Mouse (Mus musculus): Measurements from ENCODE around the gene Sec14l4. TPM values are rescaled to one million over a fixed set of nuclear protein-coding genes. Genes with fewer than 3 reads are reported as not detected.
"Not testable (repeated sequence)": the region's sequence is repeated elsewhere in the genome, so short reads cannot be mapped to it uniquely, and the experiment has no call there.

The Sec14l4 gene
- total RNA-seq, 1 experiment from 2014 or later, result not detected

DNA sequence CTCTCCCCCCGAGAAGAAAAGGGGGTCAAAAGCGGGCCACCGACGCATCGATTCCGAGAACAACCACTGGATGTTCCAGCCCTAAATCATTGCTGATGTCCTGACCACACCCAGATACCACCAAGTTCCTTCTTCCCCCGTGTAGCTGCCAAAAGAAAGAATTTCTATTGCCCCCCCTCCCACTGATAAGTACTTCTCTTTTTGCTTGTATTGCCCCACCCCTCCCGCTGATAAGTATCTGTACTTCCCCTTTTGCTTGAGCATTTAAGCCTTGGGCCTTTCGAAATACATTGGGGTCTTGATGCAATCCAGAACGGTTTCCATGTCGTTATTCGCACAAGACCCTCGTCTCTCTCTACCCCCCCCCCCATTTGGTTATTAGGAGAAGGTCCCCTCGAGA lies 15.5 kb upstream of the Sec14l4 start:
- not testable (repeated sequence) for ATAC-seq (replicated peaks in 1 of 2; ENCODE audit: insufficient read depth in 1 of 2, low FRiP score in 2 of 2, low TSS enrichment in 1 of 2, low read depth in 1 of 2, poor library complexity in 2 of 2, severe bottlenecking in 2 of 2)

DNA sequence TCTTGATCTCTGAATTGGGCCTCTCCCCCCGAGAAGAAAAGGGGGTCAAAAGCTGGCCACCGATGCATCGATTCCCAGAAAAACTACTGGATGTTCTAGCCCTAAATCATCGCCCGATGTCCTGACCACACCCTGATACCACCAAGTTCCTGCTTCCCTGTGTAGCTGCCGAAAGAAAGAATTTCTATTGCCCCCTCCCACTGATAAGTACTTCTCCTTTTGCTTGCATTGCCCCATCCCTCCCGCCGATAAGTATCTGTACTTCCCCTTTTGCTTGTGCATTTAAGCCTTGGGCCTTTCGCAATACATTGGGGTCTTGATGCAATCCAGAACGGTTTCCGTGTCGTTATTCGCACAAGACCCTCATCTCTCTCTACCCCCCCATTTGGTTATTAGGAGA lies 9.2 kb upstream of the Sec14l4 start:
- not testable (repeated sequence) for ATAC-seq (replicated peaks in 1 of 2; ENCODE audit: insufficient read depth in 1 of 2, low FRiP score in 2 of 2, low TSS enrichment in 1 of 2, low read depth in 1 of 2, poor library complexity in 2 of 2, severe bottlenecking in 2 of 2)

DNA sequence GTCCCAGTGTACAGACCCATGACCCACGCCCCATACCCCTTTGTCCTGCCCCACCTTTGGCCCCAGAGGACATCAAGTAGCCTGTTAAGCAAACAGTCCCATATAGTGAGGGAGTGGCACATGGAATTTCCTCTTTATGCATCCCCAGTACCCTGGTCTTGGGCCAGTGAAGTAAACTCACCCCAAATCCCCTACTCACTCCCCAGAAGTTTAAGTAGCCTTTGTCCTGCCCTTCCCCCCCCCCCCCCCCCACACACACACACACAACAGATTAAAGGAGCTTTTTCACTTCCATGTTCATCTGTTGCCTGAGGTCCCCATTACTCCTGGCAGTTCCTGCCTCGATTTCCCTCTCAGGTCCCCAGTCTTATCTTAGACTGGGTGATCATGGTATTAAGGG lies 7.9 kb upstream of the Sec14l4 start:
- ATAC-seq (replicated peaks in 1 of 2; ENCODE audit: insufficient read depth in 1 of 2, low FRiP score in 2 of 2, low TSS enrichment in 1 of 2, low read depth in 1 of 2, poor library complexity in 2 of 2, severe bottlenecking in 2 of 2), result no peak

DNA sequence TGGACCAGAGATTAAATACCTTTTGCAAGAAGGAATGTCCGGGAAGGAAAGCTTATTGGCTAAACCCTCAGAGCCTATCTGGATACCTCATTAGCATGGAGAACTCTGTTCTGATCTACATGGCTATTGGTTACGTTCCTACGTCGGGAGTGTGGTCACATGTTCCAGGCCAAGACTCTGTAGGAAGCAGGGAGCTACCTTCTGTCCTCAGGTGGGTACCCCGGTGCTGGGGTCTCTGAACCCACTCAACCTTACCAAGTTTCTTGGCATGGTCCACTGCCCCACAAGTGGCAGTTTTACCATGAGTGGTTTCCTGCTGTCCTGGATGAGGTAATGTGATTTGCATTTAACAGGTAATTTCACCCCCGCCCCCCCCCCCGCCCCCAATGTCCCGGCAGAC lies 4.2 kb upstream of the Sec14l4 start:
- ATAC-seq (replicated peaks in 1 of 2; ENCODE audit: insufficient read depth in 1 of 2, low FRiP score in 2 of 2, low TSS enrichment in 1 of 2, low read depth in 1 of 2, poor library complexity in 2 of 2, severe bottlenecking in 2 of 2), result no peak

DNA sequence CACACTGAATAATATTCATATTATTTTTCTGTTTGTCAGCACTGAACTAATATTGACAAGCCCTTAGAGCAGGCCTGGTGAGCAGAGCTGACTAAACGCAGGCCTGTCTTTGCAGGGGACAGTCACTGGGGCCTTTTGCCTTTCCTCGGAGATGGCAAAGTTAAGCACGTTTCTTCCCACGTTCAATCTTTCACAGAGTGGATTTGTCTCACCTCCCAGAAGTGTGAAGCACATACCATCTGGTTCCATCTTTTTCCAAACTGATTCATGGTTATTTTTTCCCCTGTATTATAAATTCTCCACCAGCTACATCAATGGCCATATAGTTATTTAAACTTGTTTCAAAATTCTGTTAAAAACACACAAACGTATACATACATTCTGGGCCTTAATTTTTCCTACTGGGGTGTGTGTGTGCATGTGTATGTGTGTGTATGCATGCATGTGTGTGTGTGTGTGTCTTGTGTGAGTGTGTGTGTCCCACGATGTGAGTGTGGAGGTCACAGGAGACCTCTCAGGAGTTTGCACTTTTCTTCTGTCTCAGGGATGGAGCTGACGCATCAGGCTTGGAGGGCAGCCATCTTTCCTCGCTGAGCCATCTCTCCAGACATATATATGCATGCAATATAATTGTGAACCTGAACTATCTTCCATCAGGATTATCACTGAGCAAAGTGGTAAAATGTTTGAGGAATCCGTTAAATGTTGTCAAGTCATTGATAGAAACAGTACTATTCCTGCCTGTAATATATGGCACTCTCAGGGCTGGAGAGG lies 3.5 kb upstream of the Sec14l4 start:
- ATAC-seq (replicated peaks in 1 of 2; ENCODE audit: insufficient read depth in 1 of 2, low FRiP score in 2 of 2, low TSS enrichment in 1 of 2, low read depth in 1 of 2, poor library complexity in 2 of 2, severe bottlenecking in 2 of 2), result no peak

DNA sequence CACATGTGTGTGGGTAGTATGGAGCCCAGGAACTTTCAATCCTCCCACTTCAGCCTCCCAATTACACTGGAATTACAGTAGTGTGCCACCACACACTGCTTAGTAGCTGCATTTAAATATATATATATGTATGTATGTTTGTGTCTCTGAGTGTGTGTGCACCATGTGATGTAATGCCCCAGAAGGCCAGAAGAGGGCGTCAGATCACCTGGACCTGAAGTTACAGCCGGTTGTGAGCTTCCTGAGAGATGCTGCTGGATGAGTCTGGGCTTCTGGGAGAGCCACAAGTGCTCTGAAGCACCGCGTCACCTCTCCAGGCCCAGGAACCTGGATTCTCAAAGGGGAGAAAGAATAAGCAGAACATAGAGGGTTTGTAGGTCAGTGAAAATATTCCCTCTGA lies 1.9 kb upstream of the Sec14l4 start:
- ATAC-seq (replicated peaks in 1 of 2; ENCODE audit: insufficient read depth in 1 of 2, low FRiP score in 2 of 2, low TSS enrichment in 1 of 2, low read depth in 1 of 2, poor library complexity in 2 of 2, severe bottlenecking in 2 of 2), result no peak

DNA sequence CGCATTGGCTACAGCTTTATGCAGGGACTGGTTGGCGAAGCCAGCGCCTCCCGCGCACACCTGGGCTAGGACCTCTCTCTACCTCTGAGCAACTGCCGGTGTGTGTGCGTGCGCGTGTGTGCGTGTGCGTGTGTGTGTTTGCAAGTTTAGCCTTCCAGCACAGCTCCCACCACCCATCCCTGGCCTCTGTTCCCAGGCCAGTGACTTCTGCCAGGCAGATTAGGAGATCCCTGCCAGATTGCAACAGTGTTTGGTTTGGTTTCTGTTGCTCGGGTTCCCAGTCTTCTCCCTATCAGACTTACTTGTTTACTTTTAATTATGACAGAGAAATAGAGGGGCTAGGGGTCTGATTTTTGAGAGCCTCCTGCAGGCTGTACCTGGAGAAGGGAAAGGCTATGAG lies 699 bp downstream of the Sec14l4 start:
- ATAC-seq (replicated peaks in 1 of 2; ENCODE audit: insufficient read depth in 1 of 2, low FRiP score in 2 of 2, low TSS enrichment in 1 of 2, low read depth in 1 of 2, poor library complexity in 2 of 2, severe bottlenecking in 2 of 2), result no peak

DNA sequence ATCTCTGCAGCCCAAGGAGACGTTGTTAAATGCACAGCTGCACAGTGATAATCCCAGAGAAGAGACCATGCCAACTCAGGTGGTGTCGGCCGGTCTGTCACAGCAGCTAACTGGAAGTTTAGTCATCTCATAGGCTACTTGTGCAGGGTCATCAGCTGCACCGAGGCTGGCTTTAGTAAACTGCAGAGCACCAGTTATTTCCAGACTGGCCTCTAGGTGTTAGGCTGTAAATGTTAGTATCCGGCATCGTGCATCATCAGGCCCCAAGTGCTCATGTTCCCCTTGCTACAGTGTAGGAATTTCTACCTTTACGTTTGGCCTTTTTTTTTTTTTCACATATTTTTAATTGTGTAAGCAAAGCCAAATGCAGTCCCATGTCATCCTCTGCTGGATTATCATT lies 2.2 kb downstream of the Sec14l4 start:
- ATAC-seq (replicated peaks in 1 of 2; ENCODE audit: insufficient read depth in 1 of 2, low FRiP score in 2 of 2, low TSS enrichment in 1 of 2, low read depth in 1 of 2, poor library complexity in 2 of 2, severe bottlenecking in 2 of 2), result no peak

DNA sequence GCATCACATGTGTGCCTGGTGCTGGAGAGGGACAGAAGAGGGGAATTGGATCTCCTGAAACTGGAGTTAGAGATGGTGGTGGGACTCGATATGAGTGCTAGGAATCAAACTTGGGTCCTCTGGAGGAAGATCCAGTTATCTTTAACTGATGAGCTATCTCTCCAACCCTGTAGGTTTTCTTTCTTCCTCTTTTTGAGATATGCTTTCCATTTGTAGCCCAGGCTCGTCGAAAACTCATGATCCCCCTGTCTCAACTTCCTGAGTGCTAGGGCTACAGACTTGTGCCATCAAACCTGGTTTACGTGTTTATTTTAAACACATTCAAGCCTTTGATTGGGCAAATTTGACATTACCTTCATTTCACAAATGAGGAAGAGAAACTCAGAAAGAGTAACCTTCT lies 2.9 kb downstream of the Sec14l4 start:
- ATAC-seq (replicated peaks in 1 of 2; ENCODE audit: insufficient read depth in 1 of 2, low FRiP score in 2 of 2, low TSS enrichment in 1 of 2, low read depth in 1 of 2, poor library complexity in 2 of 2, severe bottlenecking in 2 of 2), result no peak

DNA sequence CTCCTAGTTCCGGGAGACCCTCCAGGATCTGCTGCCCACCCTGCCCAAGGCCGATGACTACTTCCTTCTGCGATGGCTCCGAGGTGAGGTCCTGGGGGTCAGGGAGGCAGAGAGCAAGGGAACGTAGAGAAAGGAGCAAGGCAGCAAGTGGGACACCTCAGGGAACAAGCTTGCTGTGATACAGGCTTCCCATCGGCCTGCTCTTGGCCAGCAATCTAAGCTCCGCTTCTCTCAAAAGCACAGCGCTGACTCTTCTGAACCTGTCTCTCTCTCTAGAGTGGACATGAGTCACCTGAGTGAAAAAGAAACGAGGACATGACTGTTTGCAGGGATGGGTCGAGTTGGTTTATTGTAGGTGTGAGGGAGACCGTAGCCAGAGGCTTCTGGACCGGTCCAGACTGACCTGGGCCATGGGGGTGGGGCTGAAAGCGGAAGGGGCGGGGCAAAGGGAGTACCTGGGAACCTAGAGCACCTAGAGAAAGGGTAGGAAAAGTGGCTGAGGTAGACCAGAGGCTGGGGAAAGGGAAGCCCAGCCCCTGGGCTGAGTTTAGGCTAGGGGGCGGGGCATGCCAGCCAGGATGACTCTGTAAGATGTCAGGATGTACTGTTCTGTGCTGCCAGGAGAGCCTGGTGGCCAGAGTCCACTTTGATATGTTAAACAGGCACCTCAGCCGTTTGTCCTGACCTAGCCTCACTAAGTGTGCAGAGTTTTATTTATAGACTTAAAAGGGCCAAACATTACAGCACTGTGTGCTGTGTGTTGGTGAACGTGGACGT lies 4.0 kb downstream of the Sec14l4 start:
- no peak for ATAC-seq (replicated peaks in 1 of 2; ENCODE audit: insufficient read depth in 1 of 2, low FRiP score in 2 of 2, low TSS enrichment in 1 of 2, low read depth in 1 of 2, poor library complexity in 2 of 2, severe bottlenecking in 2 of 2)

DNA sequence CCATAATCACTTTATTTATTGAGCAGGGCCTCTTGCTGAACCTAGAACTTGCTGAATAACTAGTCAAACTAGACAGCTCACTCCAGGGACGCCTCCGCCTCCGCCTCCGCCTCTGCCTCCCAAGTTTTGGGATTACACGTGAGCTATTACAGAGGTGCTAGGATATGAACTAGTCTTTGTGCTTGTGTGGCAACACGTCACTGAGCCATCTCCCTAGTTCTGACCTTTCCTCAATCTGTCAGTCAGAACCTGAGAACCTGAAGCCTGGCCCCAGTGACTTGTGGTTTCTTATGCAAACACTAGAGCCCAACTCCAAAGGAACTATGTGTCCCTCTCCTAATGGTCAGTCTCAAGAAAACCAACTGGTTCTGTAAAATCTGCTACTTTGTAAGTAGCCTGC lies 4.7 kb downstream of the Sec14l4 start:
- ATAC-seq (replicated peaks in 1 of 2; ENCODE audit: insufficient read depth in 1 of 2, low FRiP score in 2 of 2, low TSS enrichment in 1 of 2, low read depth in 1 of 2, poor library complexity in 2 of 2, severe bottlenecking in 2 of 2), result no peak

DNA sequence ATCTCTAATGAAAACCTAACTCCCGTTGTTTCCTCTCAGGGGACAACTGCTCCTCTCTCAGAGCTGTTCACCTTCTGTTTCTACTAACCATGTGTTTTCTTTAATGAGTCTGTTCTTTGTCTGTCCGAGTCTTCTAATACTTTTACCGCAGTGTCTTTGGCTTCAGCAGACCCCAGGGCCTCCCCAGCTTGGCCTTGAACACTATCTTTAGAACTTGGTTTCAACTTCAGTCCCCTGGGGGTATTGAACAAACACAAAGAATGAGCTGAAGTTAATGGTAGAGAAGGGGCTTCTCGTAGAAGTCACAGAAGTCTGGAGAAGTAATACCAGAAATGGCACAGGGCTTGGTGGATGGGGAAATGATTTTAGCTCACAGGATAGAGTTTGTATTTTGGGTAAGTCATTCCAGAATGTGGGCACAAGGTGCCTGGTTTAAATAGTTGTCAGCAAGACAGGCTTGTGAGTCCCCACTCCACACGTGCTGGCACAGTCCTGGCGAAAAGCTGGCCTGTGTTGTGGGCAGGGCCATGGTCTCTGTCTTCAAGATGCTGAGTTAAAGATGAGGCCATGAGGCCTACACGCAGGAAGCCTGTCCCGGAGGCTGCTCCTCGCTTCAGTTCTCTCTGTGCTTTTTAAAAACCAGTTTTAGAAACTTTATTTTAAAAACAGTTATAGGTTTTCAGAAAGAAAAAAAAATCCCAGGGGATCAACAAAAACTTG lies 5.3 kb downstream of the Sec14l4 start:
- no peak for ATAC-seq (replicated peaks in 1 of 2; ENCODE audit: insufficient read depth in 1 of 2, low FRiP score in 2 of 2, low TSS enrichment in 1 of 2, low read depth in 1 of 2, poor library complexity in 2 of 2, severe bottlenecking in 2 of 2)

DNA sequence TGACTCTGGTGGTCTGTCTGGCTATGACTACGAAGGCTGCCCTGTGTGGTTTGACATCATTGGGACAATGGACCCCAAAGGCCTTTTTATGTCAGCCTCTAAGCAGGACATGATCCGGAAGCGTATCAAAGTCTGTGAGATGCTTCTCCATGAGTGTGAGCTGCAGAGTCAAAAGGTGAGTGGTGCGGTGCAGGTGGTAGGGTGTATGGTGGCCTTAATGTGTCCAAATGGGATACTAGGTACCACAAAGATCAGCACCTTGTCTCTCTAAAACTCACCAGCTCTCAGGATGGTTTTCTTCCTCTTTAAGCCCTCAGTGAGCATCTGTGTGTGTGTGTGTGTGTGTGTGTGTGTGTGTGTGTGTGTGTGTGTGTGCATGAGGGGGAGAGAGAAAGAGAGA lies 8.7 kb downstream of the Sec14l4 start:
- ATAC-seq (replicated peaks in 1 of 2; ENCODE audit: insufficient read depth in 1 of 2, low FRiP score in 2 of 2, low TSS enrichment in 1 of 2, low read depth in 1 of 2, poor library complexity in 2 of 2, severe bottlenecking in 2 of 2), result no peak

DNA sequence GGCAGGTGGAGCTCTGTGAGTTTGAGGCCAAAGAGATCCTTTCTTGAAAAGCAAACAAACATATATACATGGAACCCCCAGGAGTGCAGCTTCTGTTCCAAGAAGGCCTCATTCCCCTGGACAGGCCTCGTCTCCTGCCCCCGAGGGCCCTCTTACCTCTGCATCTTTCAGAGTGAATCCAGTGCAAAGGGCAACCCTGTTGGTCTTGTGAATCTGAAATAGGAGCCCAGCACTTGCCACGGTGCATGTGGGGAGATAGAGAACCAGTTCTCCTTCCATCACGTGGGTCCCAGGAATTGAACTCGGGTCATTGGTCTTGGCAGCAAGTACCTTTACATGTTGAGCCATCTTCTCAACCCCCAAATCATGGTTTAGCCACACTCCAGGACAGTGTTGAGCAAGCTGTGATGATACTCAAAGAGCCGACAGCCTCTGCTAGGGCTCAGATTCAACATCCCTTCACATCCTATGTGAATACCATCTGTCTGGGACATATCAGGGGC lies 9.9 kb downstream of the Sec14l4 start:
- no peak for ATAC-seq (replicated peaks in 1 of 2; ENCODE audit: insufficient read depth in 1 of 2, low FRiP score in 2 of 2, low TSS enrichment in 1 of 2, low read depth in 1 of 2, poor library complexity in 2 of 2, severe bottlenecking in 2 of 2)

DNA sequence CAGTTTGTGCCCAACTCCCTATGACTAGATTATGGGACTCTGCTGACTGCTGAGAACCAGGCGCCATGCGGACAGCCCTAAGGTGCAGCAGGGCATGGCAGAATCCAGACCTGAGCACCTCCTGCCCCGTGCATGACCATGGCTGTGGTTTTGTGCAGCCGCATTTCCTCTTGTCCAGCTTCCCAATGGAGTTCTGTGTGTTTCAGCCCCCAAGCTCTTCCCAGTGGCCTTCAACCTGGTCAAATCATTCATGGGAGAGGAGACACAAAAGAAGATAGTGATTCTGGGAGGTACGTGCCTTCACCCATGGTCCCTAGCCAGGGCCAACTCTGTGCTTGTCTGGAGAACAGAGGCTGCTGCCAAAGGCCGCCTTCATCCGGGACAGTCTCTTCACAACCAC lies 11.8 kb downstream of the Sec14l4 start:
- no peak for ATAC-seq (replicated peaks in 1 of 2; ENCODE audit: insufficient read depth in 1 of 2, low FRiP score in 2 of 2, low TSS enrichment in 1 of 2, low read depth in 1 of 2, poor library complexity in 2 of 2, severe bottlenecking in 2 of 2)

DNA sequence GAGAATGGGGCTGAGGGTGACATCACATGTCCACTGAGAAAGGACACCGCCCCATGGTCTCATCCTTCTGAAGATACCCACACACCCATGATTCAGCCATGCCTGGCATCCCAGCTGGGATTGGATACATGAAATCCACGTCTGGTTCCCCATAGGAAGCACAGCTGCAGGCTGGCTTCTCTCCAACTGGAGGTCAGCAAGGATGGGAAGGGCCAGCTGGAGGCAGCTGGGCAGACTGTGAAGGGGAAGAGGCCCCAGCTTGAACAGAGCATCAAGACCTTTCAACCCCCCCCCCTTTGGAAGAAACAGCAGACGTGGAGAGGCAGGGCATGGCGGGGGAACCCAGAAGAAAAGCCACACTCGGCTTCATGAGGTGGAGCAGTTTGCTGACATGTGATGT lies 15.3 kb downstream of the Sec14l4 start:
- no peak for ATAC-seq (replicated peaks in 1 of 2; ENCODE audit: insufficient read depth in 1 of 2, low FRiP score in 2 of 2, low TSS enrichment in 1 of 2, low read depth in 1 of 2, poor library complexity in 2 of 2, severe bottlenecking in 2 of 2)

DNA sequence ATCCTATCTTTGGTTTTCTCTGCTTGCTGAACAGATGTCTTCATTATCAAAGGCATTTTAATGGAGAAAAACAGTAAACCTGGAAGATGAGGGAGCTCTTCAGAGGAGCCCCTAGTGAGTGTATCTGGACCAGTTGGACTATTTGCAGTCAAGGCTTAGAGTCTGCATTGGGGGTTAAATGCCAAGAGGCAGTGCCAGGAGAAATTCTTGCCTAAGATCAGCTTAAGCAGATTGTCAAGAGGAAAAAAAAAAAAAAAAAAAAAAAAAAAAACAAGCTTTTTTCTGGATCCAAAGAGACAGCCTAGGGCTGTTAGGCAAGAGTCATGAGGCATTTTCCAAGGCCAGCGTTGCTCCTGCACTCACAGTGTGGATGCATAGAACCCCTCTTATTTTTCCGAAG lies 16.5 kb downstream of the Sec14l4 start:
- ATAC-seq (replicated peaks in 1 of 2; ENCODE audit: insufficient read depth in 1 of 2, low FRiP score in 2 of 2, low TSS enrichment in 1 of 2, low read depth in 1 of 2, poor library complexity in 2 of 2, severe bottlenecking in 2 of 2), result no peak

DNA sequence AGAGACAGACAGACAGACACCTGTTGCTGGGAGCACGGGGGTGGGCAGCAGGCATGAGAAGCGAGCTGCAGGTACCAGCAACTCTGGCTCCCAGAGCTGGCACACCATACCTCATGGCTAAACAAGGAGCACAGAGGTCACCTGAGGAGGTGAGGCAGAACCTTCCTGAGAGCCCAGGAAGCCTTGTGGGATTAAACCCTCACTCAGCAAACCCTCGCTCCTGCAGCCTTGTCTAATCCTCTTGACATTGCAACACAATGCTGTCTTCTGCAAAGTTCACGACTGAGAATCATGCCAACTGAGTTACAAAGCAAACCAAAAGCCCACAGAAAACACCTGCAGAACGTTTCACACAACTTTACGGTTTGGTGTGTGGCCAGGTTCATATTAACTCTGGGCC lies 17.2 kb downstream of the Sec14l4 start:
- no peak for ATAC-seq (replicated peaks in 1 of 2; ENCODE audit: insufficient read depth in 1 of 2, low FRiP score in 2 of 2, low TSS enrichment in 1 of 2, low read depth in 1 of 2, poor library complexity in 2 of 2, severe bottlenecking in 2 of 2)
